Mouse (Mus musculus): Measurements from ENCODE around the gene Mast4.

Gene Mast4

DNA sequence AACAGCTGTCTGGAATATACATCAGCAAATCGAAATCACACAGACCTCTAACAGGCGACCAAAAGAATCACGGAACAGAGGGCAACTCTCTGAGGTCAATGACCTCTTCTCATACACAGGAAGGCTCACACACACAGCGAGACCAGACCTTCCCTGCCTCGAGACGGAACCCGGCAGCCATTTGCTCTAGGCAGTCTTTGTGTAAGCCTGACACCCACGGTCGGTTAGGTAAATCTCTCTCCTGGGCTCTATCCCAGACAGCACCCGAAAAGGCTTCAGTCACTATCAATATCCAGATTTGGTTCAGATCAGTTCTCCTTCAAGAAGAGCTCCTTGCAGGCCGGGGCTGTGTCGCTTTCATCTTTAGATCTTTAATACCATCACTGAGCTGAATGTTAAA lies 421.4 kb downstream of the Mast4 start:
- DNase-seq, result no peak

DNA sequence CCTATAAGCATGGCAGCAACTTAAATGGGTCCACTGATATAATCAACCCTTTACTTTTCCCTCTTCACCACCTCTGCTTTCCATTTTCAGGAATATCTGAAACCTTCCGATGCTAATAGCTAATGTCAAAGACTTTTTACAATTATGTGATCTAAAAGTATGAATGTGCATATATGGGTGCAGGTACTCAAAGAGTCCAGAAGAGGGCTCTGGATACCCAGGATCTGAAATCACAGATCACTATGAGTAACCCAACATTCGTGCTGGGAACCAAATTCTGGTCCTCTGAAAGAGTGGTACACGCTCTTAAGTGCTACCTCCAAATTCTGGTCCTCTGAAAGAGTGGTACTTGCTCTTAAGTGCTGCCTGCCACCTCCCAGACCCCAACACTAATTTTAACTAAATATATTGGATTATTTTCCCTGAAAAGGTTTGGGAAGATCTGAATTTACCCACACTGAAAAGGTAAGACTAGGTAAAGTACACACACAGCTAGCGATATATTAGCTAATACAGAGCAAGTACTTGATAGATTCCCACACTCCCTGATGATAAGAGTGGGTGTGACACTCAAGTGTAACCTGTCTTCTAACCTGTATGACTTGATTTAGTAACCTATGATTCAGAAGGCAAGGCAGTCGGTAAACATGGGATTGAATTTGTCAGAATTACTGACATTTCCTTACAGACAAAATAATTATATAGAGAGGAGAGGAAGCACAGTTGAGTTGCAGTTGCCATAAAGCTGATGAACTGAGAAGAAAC lies 424.5 kb downstream of the Mast4 start:
- no peak for DNase-seq

DNA sequence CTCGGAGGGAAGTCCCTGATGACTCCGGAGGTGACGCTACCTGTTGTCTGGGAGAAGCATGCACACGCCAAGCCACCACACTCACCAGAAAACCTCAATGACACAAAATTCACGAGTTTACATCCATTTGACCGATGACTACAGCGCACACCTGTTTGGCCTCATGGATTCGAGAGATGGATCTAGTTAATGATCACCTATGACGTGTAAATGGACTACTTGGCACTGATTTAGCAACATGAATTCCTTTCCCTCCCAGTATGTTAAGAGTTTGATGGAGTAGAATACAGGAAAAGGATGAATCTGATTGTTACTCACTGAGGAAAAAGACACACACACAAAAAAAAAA lies 427.7 kb downstream of the Mast4 start:
- no peak for DNase-seq

DNA sequence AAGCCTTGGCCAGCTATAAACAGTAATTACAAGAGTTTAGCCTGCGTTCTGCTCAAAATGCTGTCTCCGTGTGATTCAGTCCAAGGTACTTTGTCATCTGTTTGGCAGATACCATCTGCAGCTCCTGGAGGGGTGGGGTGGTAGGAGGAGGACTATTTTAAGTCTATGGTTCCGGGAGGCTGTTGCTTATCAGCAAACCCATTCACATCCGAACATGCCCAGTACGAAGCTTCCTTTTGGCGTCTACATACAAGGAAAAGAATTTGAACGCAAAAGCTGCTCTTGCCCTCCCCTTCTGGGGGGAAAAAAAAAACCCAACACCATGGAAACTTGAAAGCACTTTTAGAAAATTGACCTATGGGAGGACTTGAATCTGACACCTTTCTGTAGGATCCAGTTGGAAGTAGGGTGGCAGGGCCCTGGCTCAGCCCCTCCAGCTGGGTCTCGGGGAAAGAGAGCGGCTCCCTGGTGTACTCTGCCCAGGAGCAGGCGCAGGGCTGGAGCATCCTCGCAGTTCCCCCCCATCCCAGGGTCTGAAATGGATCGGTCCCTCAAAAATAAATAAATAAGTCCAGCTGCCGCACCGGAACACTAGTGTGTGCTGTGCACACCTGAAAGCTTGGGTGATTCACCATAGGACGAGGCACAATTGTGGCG lies 428.2 kb downstream of the Mast4 start:
- DNase-seq, result peak; percentile 76

GRCm38 (mm10) chr13:102905361-102905950 lies 428.8 kb downstream of the Mast4 start:
- peak; percentile 16 for DNase-seq

DNA sequence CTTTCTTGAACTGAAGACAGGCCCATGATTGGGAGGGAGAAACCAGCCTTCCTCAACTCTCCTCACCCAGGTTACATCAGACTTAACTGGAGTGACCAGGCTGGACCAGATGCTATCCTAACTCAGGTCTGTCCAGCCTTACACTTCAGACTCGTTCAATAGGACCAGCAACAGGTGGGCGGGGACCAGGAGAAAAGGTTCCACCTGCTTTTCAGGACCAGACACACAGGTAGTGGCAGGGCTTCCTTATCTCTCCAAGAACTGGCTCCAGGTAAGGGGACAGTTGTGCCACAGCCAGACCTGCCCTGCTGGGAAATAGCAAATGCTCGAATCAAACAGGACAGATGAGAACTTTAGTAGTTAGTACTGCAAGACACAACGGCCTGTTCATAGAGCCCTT lies 430.6 kb downstream of the Mast4 start:
- no peak for DNase-seq

DNA sequence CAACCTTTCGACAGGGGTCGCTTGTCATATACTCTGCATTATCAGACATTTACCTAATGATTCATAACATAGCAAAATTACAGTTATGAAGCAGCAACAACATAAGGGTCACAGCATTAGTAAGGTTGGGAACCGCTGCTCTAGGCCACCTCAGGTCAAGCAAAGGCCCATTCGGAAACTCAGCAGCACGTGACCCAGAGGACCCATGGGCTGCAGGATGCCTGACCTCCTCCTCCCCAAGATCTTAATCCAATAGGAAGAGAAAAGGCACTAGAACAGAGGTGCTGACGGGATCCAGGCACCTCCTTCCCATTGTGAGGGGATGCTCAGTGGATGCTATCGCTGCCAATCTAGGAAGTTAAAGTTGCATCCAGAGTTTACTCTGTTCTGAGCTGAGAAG lies 432.2 kb downstream of the Mast4 start:
- DNase-seq, result no peak

DNA sequence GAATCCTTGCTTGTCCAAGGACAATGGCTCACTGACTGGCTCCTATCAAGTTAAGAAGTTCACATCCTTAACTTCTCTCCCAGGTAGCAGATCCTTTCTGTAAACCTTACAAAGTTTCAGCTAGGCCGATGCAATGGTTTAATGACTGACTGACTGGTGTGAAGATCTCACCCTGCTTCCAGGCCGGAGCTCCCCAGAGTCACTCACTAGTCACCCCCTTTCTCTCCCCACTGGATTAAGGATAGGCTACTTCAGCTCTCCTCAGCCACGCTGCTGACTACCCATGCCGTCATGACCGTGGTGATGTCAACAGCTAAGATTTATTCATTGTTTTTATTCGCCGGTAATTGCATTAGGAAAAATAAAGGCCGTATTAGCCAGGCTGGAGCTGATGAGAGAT lies 433.8 kb downstream of the Mast4 start:
- no peak for DNase-seq

DNA sequence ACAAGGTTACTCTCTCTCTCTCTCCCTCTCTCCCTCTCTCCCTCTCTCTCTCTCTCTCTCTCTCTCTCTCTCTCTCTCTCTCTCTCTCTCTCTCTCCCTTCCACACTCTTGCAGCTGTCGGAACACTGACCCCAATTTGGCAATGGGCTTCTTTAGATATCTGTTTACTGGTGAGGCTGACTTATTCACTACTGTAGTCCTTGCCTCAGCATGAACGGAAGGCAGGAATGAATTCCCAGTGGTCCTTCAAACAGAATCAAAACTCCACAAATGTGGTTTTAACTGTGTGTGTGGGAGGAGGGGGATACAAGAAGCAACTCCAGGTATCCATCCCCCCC lies 434.2 kb downstream of the Mast4 start:
- no peak for DNase-seq

DNA sequence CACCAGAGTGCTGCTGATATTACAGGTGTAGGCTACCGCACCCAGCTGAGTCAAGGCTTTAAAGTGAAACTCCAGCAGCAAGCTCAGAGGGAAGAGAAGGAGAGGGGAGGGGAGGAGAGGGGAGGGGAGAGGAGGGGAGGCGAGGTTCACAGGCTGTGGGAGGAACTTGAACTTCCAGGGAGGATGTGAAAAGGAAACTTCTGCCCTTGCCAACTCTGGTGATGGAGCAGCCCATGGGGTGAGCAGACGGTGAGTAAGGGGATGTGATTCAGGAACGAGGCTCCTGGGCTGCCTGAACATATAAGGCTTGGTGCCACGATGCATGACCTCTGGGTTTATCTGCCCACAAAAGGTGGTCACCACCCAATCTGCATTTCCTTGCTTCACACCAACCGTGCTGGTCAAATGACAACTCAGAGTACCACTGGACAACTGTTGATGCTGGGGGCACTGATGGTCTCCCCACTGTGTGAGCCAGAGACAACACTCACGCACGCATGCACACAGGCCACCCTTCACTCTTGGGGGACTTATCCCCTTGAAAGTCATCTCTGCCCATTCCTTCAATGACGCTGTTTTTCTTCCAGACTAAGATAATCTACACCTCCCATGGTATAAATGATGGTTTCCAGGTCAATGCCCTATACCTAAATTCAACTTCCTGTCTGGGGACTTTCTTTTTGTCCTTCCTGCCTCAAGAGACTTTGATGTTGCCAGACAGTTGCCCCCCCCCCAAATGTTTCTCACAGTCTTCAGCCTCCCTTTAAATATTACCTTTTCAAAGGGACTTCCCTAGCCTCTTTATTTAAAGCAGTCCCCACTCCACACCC lies 434.8 kb downstream of the Mast4 start:
- no peak for DNase-seq

DNA sequence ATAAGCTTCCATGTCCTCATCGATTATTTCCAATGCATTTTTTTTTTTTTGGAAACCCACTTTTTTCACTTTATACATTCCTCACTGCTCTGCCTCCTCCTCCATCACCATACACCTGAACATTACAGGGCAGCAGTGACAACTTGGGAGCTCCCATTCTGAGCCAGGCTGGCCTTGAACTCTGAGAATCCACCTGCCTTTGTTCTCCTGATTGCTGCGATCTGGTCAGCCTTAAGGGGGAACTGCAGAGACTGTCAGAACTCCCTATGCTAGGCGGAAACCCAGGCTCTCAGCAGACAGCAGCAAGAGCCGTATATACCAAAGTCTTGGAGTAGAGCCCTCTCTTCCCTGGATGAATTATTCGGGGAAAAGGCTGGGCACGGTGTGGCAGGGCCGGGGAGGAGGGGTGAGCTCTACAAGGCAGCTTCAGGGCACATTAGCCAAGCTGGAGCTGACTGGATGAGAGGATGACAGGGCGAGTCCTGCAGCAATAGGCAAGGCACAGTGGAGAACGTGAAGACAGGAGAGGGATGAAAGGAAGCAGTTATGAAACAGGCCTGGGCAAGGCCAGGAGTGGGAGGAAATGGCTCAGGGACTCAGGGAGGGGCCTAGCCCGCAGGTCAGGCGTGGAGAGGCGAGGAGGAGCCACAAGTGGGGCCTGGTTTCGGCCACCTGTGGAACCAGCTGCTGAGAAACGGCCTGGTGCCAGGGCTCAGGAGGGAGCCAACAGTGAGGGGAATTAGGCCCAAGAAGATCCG lies 435.7 kb downstream of the Mast4 start:
- no peak for DNase-seq

- no peak for DNase-seq
These were observed 438.0 kb downstream of the Mast4 start for GRCm38 (mm10) chr13:102896322-102896721.

- DNase-seq, result no peak
These were observed 438.4 kb downstream of the Mast4 start for GRCm38 (mm10) chr13:102895894-102896293.

DNA sequence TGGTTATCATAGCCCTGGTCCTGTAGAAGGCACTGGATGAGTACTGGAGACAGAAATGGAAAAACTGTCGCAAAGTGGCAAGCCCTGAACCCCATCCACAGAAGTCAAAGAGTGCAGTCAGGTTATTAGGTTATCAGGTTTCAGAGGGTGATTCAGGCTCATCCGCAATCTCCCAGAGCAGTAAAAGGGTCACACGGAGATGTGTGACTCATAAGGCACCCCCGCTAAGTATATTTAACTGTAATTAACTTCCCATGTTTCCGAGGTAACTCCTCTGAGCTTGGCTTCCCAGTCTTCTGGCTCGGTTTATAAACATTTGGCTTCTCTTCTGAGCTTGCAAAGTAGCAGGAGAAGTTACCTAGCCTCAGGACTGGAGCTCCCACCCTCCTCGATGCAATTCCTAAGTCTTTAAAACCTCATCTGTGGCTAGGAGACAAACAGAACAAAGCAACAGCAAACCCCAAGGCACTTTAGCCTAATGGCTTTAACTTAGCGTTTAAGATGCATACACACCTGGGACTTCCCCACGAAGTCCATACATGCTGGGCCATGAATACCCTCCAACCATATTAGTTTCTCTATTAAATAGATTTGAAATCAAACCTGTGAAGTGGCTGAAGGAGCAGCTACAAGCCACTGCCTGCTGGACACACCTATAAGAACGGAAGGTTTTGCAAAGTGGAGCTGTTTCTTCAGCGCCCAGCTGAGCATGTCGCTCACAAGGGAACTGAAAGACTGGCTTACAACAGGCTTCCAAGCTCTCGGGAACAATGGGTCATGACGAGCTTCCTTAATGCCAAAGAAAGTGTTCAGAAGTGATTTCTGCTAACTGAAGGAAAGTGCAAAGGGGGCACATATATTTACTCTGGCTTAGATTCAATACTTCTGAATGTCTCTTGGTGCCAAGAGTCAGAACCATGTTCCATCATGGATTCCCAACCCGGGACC lies 439.7 kb downstream of the Mast4 start:
- no peak for DNase-seq

- no peak for DNase-seq
These were observed 441.5 kb downstream of the Mast4 start for GRCm38 (mm10) chr13:102892783-102893182.

DNA sequence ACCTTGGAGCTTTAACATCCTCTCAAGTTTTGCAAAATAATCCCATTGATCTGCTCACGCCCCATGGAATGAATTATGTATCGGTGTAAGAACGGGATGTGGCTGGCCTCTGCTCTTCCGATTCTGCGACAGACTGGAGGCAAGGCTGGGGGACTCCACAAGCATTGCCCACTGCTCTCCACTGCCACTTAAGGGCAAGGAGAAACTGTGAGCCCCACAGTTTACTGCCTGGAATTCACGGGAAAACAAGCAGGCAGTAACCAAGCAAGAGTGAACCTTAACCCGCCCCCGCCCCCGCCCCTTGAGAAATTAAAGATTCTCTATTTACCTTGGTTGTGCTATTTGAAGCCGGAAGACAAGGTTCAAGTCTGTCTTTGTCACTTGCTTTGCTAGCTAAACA lies 444.3 kb downstream of the Mast4 start:
- no peak for DNase-seq

- DNase-seq, result no peak
These were observed 444.8 kb downstream of the Mast4 start for GRCm38 (mm10) chr13:102889537-102889936.

DNA sequence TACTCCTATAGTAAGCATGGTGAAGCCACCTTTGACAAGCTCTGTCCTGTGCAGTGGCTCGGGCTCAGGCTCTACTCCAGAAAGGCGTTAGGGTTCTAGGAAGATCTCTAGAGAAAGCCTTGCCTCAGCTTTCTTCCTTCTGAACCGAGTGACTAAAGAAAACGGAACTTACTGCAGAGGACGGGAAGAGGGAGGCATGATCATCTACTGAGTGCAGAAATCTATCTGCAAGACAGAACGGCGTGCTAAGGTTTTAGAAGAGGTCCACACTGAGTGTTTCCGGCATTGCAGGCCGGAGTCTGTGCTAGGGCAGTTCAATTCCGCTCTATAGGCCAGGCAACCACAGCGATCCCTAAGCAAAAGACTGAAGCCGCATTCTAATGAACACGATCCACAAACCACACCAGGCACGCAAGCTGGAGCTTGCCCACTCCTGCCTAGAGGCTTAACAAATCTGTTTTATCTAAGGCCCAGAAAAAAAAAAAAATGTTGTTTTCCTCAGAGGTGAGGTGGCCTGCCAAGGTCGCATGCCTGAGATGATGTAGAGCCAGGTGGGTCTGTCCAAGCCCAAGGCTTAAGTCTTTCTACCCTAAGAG lies 445.3 kb downstream of the Mast4 start:
- DNase-seq, result no peak

GRCm38 (mm10) chr13:102888211-102888610 lies 446.1 kb downstream of the Mast4 start:
- DNase-seq, result no peak

DNA sequence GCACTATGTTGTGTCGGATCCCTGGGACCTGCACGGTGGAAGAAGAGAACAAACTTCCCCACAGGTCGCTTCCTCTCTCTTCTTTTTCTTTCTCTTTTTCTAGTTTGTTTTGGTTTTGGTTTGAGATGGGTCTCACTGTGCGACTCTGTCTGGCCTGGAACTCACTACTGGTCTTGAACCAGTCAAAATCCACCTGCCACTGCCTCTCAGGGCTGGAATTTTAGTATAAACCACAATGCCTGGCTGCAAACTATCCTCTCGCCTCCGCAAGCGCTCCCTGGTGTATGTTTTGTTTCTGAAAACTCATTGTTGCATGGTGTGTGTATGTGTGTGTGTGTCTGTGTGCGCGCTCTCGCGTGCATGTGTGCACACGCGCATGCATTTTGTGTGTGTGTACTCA lies 446.8 kb downstream of the Mast4 start:
- DNase-seq, result no peak

DNA sequence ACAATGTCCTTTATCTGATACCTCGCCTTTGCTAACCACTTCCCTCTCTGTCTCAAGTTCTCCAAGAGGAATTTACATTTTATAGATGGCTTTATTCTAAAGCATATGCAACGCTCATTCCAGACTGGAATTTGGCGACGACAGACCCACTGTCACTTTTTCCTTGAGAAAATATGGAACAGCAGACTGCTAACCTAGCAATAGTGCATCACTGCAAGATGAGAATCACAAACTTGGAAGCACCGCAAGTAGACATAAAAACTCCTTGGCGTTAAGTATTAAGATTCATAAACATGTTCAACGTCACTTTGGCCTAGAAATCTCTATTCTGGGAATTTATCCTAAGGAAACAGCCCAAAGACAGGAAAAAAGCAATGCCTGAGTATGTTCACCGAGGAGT lies 447.5 kb downstream of the Mast4 start:
- no peak for DNase-seq
